Mouse (Mus musculus) E14TG2a.4 (cell line): ENCODE measurements around the gene Kdm6b.

ENCODE experiments used
- CTCF ChIP-seq: conservative IDR thresholded peaks from 2 replicates; pipeline ENCODE4 v1.5.1; 2014; ENCODE audit warnings: low read length
- NANOG ChIP-seq: IDR thresholded peaks from 2 replicates; pipeline ENCODE4 v1.6.1; 2014; ENCODE audit warnings: borderline replicate concordance, low read length, mixed read lengths
- POU5F1 ChIP-seq: IDR thresholded peaks from 2 replicates; pipeline ENCODE4 v1.6.1; 2014; ENCODE audit warnings: low read length, borderline replicate concordance

DNA sequence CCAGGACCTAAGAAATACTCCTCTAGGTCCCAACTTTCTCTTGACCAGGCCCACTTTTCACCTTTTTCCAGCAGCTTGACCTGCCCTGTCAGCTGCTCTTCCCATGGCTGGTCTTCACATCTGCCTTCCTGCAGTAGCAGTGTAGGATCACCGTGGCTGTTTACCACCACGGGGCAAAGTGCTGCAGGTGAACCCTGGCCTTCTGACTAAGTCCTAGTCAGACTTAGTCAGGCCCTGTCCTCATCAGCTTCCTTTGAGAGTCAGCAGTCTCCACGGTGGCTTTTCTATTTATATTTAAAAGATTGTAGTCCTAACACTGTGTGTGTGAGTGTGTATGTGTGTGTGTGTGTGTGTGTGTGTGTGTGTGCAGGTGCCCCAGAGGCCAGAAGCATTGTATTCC is 35.7 kb downstream of the Kdm6b start:
- TF ChIP-seq CTCF: no peak
- TF ChIP-seq NANOG: no peak
- TF ChIP-seq POU5F1: no peak
